Mouse (Mus musculus): ENCODE data around the gene Tmem179. TPM values are rescaled to one million over a fixed set of nuclear protein-coding genes. Genes with fewer than 3 reads are reported as not detected.

Tmem179 gene
- total RNA-seq (2021), result 100 to 1,000 TPM; 142 to 145 TPM

DNA sequence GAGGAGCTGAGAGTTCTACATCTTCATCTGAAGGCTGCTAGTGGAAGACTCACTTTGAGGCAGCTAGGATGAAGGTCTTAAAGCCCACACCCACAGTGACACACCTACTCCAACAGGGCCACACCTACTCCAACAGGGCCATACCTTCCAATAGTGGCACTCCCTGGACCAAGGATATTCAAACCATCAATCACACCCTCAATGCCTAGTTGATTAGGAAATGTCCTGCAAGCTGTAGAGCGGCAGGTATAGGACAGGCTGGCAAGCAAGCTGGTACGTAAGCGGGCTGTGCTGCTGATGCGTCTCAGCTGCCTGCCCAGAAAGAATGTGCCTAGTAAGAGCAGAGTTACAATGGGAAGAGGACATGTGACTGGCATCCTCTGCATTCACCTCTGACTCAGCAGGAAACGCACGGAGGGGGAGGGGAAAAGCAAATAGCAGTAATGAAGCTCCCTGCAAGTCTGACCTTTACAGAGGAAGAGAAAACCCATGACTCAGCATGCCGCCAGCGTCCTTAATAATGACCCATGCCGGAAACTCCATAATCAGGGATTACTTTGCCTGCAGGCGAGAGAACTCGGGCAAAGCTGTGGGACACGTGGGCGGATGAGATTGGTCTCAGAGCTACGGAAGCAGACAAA lies at the start of gene Tmem179:
TSS of gene Tmem179 (minus strand) at position 51 of the 641 bp plus-strand sequence.
- intact Hi-C loops (cut with DNase I), result no loop called here
- DNase-seq (ENCODE audit: extremely low spot score in 1 of 2, low spot score in 2 of 2), result peak in 1 of 2 experiments; percentile 78

DNA sequence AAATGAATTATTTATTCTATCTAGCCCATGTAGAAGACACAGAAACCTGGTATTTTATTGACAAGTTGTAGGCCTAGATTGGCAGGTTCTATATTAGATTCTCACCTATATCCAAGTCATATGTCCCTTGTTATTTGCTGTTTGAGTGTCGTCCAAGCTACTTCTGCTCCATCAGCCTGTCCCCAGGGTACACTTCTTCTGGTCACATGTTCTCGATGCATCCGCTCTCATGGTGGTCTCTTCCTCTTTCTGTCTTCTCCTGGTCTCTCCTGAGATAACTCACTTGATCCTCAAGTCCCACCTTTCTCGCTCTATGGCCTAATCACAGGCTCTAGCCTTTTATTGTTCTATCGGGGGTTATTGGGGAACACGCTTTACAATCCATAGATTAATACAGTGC lies 46.5 kb upstream of the Tmem179 start:
- no peak for DNase-seq (ENCODE audit: extremely low spot score in 1 of 2, low spot score in 2 of 2)
- intact Hi-C loops (cut with DNase I), result no loop called here

GRCm38 (mm10) chr12:112562462-112562861 lies 45.9 kb upstream of the Tmem179 start:
- intact Hi-C loops (cut with DNase I), result no loop called here

DNA sequence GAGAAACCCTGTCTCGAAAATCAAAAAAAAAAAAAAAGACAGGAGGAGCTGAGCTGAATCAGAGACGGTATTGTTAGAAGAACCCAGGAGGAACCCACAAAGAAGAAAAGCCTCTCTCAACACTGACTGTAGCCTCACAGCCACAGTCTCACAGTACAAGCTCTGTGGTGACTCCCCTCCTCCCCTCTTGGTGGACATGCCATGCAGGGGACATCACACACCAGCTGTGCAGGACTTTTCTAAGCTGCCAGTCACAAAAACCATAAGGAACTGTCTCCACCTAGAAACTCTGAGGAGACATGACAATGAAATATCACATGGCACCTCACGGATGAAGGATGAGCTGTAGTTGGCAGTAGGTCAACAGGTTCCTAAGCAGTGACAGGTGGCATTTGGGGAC lies 44.6 kb upstream of the Tmem179 start:
- intact Hi-C loops (cut with DNase I), result no loop called here
- DNase-seq (ENCODE audit: extremely low spot score in 1 of 2, low spot score in 2 of 2), result no peak

More at GRCm38 (mm10) chr12:112562462-112562861, 45.9 kb upstream of the Tmem179 start:
- DNase-seq (ENCODE audit: extremely low spot score in 1 of 2, low spot score in 2 of 2), result no peak

- intact Hi-C loops (cut with DNase I), result no loop called here
- DNase-seq (ENCODE audit: extremely low spot score in 1 of 2, low spot score in 2 of 2), result peak in 1 of 2 experiments; percentile 55
Measured at GRCm38 (mm10) chr12:112560176-112560797, 43.7 kb upstream of the Tmem179 start.

GRCm38 (mm10) chr12:112559671-112560070 lies 43.1 kb upstream of the Tmem179 start:
- intact Hi-C loops (cut with DNase I), result no loop called here
- no peak for DNase-seq (ENCODE audit: extremely low spot score in 1 of 2, low spot score in 2 of 2)

- DNase-seq (ENCODE audit: extremely low spot score in 1 of 2, low spot score in 2 of 2), result peak in 1 of 2 experiments; percentile 83
- intact Hi-C loops (cut with DNase I), result no loop called here
Measured at GRCm38 (mm10) chr12:112559231-112559630, 42.7 kb upstream of the Tmem179 start.

GRCm38 (mm10) chr12:112557219-112557618 lies 40.7 kb upstream of the Tmem179 start:
- intact Hi-C loops (cut with DNase I), result no loop called here
- no peak for DNase-seq (ENCODE audit: extremely low spot score in 1 of 2, low spot score in 2 of 2)

DNA sequence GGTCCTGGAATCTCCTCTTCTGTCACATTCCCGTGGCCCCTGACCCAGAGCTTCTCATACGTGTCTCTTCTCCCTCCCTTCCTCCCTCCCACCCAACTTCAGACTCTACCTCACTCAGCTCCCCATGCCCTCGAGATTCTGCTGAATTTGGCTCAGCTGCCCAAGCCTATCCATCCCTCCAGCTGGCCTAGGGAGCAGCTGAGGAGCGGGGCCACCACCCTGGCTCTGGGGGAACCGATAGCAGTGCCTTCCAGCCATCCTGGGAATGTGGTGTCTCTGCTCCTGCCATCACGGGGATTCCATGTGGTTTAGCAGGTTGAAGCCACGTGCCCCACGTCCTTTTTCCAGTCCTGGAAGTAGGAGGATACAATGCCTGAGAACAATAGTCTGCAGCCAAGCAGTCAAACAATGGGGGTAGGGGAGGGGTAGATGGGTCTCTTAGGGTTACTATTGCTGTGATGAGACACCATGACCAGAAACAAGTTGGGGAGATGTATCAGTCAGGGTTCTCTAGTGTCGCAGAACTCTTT lies 40.0 kb upstream of the Tmem179 start:
- no peak for DNase-seq (ENCODE audit: extremely low spot score in 1 of 2, low spot score in 2 of 2)
- intact Hi-C loops (cut with DNase I), result no loop called here

DNA sequence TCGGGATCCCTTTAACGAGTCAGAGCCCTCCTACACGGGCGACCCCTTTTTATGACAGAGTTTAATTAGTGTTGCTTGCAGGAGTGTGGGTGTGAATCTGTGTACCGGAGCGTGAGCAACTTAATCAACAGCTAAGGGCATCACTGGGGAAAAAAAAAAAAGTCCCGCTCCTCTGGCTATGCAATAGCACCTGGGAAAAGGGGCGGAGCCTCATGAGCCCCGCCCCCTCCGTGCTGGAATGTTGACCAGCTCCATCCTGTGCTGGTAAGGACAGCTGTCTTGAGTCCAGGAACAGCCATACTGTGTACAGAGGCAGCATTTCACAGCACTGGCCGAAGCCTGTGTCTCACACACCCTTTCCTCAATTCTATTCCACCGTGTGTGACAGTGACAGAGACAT lies 38.4 kb upstream of the Tmem179 start:
- intact Hi-C loops (cut with DNase I), result loop anchor here (5.0 kb wide), 1 partner anchor 67 kb away; the partner anchor contains the start of gene Adssl1
- DNase-seq (ENCODE audit: extremely low spot score in 1 of 2, low spot score in 2 of 2), result no peak

DNA sequence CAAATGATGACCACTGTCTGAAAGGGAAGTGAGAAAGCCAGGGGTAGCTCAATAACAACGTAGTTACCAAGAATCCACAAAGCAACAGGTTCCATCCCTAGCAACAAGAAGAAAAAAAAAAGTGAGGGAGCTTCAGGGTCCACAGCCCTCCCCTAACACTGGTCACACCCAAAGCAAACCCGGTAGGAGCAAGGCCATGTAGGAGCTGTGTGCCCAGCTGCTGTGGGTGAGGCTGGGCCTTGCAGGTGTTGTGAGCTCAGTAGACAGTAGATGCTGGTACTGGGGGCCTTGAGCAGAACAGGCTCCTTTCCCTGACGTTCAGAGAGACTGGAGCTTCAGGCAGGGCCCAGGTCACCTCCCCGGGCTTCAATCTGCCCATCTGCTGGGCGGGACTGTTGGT lies 36.0 kb upstream of the Tmem179 start:
- no peak for DNase-seq (ENCODE audit: extremely low spot score in 1 of 2, low spot score in 2 of 2)
- intact Hi-C loops (cut with DNase I), result loop anchor here (1.0 to 5.0 kb wide), 2 partner anchors 53 to 70 kb away; partner anchors contain the start of gene Adssl1

DNA sequence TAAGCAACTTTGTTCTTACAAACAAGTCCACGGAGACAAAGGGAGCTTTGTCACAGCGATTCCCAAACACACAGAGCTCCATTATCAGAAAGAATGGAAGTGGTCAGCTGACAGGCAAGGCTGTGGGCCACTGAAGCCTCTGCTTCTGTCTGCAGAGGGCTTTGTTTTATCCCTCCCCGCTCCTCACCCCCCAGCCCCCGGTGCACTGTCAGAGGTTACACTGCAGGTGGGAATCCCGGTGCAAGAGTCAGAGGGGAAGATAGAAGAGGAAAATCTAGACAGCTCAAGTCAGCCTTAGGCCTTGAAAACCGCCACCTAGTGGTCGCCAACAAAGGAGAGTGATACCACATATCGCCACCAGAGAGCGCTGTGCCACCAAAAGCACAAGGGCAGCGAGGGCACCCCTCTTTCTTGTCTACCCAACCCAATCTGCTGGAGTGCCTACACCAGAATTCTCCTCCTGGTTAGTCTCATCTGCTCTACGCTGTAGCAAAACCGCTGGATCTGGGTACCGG lies 35.4 kb upstream of the Tmem179 start:
- DNase-seq (ENCODE audit: extremely low spot score in 1 of 2, low spot score in 2 of 2), result peak; percentile 80 to 83
- intact Hi-C loops (cut with DNase I), result loop anchor here (1.0 to 5.0 kb wide), 2 partner anchors 53 to 70 kb away; partner anchors contain the start of gene Adssl1

GRCm38 (mm10) chr12:112549287-112549686 lies 32.7 kb upstream of the Tmem179 start:
- intact Hi-C loops (cut with DNase I), result no loop called here
- DNase-seq (ENCODE audit: extremely low spot score in 1 of 2, low spot score in 2 of 2), result no peak

DNA sequence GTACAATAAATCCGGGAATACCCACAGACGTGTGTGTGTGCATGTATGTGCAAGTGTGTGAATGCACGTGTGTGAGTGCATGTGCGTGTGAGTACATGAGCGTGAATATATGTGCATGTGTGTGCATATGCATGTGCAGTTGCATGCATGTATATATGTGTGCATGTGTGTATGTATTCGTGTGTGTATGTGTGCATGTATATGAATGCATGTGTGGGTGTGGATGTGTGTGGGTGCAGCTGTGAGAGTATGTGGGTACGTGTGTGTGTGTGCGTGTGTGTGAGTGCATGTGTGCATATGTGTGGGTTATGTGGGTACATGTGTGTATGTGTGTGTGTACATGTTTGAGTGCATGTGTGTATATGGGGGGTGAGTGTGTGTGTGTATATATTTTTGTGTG lies 29.6 kb upstream of the Tmem179 start:
- intact Hi-C loops (cut with DNase I), result no loop called here
- no peak for DNase-seq (ENCODE audit: extremely low spot score in 1 of 2, low spot score in 2 of 2)

- intact Hi-C loops (cut with DNase I), result loop anchor here (5.0 kb wide), 2 partner anchors 48 to 433 kb away; no protein-coding TSS in a partner anchor
- peak in 1 of 2 experiments; percentile 65 for DNase-seq (ENCODE audit: extremely low spot score in 1 of 2, low spot score in 2 of 2)
Measured at GRCm38 (mm10) chr12:112544946-112545701, 28.6 kb upstream of the Tmem179 start.

- no peak for DNase-seq (ENCODE audit: extremely low spot score in 1 of 2, low spot score in 2 of 2)
- intact Hi-C loops (cut with DNase I), result loop anchor here (1.0 to 5.0 kb wide), 3 partner anchors 47 to 432 kb away; no protein-coding TSS in a partner anchor
Measured at GRCm38 (mm10) chr12:112543941-112544340, 27.4 kb upstream of the Tmem179 start.

DNA sequence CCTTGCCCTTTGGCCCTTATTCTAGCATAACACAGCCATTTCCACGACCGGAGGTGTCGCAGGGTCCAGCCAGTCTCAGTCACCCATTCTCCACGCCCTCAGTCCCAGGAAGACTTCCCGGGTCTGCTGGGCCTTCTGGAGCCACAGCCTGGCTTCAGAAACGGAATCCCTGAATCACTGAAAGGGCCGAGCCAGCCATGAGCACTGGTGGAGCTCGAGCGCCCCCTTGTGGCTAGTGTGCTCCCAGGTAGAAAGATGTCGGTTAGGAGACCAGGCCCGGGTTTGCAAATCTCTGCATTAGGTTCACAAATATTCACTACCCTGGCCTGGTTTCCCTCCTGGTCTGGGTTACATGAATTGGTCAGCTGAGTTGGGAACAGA lies 26.4 kb upstream of the Tmem179 start:
- peak; percentile 86 to 91 for DNase-seq (ENCODE audit: extremely low spot score in 1 of 2, low spot score in 2 of 2)
- intact Hi-C loops (cut with DNase I), result loop anchor here (1.0 to 5.0 kb wide), 3 partner anchors 46 to 431 kb away; no protein-coding TSS in a partner anchor

DNA sequence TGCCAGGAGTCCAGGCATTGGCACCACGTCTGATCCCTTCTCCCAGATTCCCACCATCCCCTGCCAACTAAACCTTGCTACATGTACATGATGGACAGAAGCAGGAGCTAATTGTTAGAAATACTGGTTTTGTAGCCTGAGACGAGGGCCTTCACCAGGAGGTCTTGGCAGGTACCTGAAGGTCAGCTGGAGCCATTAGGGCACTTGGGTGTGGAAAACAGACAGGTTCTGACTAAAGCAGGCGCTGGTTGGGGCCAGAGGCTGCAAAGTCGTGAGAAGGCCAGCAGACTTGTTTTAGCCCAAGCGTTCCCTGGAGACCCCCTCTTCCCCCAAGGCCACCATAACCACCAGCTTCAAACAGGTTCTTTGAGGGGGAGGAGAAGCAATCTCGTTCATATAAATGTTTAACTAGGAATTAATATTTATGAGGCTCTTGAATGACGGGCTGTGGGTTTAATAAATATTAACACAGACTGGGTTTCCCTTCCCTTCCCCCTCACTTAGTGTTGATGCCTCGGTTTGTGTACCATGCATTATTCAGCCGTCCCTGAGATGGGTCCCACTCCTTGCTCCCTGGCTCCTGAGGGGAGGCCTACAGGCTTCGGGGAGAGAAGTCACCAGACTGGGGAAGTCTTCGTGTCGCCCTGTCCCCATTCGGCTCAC lies 25.8 kb upstream of the Tmem179 start:
- DNase-seq (ENCODE audit: extremely low spot score in 1 of 2, low spot score in 2 of 2), result no peak
- intact Hi-C loops (cut with DNase I), result loop anchor here (5.0 kb wide), 2 partner anchors 45 to 430 kb away; no protein-coding TSS in a partner anchor

All from left cerebral cortex, postnatal 10 days (tissue).